Mouse (Mus musculus) cerebellum, adult 11 months (tissue): ENCODE measurements around the gene Rab3gap2.
"Not testable (repeated sequence)": the region's sequence is repeated elsewhere in the genome, so short reads cannot be mapped to it uniquely, and the experiment has no call there.

Source experiments
- DNase-seq: peaks from one replicate; pipeline ENCODE4 v3.0.0; 2022

Gene Rab3gap2

DNA sequence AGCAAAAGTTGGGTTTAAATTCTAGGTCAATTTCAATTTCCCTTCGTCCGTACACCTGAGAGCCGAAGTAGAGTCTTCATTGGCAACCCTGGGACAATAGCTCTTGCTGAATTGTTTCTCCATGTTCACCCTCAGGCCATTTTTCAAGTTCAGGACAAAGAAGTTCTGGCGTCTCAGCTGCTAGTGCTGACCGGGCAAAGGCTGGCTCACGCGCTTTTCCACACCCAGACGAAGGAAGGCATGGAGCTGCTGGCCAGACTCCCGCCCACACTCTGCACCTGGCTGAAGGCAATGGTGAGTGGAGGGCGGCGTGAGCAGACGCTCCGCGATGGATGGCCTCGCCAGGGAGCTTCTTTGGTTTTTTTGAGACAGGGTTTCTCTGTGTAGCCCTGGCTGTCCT is 79.3 kb downstream of the Rab3gap2 start:
- no peak for DNase-seq

DNA sequence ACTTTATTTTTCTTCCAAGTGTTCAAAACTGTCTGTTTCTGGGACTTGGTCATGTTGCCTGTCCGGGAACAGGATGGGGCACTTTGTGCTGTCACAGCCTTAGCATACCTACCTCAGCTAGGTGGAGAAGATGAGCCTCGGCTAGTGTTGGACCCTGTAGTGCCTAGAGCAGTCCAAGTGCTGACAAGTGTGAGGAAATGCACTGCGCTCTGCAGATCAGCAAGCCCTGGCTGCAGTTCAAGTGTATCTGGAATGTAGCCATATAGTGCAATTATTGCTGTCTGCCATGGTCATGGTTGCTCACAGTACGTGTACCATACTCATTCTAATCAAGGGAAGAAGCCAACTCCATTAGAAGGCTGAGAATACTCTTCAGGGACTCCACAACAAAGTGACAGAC is 80.8 kb downstream of the Rab3gap2 start:
- DNase-seq = peak; percentile 59

DNA sequence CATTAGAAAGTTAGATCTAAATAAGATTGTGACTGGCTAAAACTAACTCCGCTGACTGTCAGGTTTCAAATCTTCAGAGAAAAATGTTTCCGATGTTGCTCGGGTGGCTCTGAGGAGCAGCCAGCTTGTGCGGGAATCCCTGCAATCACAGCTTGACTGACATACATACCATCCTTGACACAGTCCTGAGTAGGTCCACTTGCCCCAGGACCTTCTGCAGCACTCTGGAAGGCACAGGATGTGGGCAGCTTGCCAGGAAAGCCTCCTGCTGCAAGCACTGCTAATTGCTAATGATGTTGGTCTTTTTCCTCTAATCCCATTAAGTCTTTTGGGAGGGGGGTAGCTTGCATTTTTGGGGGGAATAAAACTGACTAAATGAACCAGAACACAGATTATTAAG is 81.3 kb downstream of the Rab3gap2 start:
- peak; percentile 51 for DNase-seq

DNA sequence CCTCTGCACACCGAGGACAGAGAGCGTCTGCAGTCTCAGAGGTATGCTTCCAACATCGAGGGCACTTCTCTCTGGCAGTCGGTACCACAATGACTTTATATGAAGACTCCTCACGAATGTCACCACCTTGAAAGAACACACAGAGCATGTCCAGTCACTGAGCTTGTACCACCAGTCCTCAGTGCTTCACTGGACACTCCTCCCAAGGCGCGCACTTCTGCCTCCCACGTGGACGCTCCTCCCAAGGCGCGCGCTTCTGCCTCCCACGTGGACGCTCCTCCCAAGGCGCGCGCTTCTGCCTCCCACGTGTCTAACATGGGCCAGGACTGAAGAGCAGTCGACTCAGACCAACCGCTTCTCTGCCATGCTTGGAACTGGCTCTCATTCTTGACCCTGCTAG is 83.1 kb downstream of the Rab3gap2 start:
- no peak for DNase-seq

DNA sequence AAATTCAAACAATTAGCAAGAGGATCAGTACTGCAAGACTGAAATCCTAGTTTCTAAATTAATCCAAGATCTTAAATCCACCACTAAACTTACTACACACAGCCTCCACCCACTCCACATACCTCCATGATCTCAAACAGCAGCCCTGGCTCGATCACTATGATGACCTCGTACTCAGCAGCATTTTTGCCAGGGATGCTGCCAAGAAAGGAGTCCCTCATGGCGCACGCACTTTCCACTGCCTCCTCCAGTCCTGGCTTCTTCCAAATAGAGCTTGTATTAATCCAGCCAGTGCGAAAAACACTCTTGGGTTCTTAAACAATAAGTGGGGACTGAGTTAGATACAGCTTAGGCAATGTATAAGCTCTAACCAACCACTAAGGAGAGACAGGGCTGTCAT is 85.3 kb downstream of the Rab3gap2 start:
- DNase-seq = no peak

DNA sequence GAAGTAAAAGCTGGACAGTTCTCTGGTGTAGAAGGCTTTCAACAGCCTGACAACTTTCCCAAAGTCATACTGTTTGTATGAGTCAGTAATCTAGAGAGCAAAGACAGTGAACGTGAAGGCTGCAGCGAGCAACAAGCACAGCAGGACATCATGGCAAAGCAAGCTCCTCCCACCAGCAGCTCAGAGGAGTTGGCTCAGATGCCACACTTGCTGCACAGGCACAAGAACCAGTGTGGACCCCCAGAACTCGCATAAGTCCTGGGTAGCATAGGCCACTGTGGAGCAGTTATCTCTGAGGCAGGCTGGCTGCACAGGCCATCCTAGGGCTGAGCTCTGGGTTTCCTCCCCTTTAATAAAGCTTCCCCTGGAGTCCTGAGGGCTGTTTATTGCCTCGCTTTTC is 87.4 kb downstream of the Rab3gap2 start:
- no peak for DNase-seq

DNA sequence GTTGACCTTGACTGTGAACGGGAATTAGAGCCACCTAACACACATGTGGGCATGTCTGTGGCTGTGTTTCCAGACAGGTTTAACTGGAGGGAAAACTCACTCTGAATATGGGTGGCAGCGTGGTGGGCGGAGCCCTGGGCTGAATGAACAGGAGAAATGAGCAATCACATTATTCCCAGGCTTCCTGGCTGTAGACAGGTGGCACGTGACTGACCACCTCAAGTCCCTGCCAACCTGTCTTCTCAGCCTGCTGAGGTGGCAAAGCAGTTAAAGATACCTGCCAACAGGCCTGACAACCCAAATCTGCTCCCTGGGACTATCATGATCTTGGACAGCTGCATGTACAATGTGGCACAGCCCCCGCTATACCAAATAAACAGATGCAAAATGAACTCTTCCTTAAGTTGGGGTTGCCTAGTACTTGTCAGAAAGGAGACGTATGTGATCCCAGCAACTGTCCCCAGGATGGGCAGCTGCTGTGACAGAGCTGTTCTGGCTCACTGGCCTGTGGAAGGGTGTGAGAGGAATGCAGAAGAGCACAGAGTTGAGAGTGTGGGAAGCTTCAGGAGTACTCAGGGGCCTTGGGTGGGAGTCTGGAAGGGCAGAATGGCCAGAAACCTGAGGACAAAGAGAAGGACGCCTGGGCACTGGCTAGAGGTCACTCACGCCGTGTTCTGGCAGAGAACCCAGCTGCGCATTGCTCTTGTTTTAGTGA is 88.9 kb downstream of the Rab3gap2 start:
- DNase-seq = no peak

DNA sequence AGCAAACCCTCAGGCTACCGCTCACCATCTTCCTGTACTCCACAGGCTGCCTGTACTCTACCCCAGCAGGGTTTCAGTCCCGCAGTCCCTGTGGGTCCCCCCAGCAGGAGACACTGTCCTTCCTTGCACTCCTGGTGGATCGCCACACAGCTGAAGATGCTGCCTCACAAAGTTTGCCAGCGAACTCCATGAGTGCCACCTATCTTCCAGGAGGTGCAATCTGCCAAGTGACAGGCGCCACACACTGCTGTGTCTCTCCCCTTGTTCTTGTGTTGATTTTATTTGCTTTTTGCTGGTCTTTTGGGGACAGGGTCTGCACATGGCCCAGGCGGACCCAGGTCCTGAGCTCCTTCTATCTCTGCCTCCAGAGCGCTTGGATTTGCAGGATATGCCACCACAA is 92.9 kb downstream of the Rab3gap2 start:
- DNase-seq = no peak

DNA sequence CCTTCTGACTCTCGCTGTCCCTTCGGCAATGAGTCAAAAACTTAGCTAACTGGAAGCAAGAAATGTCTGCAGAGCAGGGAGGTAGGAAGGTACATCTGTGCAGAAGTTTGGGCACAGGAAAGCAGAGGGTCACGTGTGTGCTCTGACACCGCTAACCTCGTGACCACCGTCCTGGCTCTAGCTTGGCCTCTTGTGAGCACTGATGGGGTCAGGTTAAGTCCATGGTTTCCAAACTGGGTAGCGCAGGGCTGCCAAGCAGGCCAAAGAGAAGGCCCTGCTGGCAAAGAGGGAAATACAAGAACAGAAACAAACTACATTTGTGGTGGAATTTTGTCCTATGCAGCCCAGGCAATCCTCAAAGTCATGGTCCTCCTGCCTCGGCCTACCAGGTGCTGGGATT is 94.6 kb downstream of the Rab3gap2 start:
- no peak for DNase-seq

DNA sequence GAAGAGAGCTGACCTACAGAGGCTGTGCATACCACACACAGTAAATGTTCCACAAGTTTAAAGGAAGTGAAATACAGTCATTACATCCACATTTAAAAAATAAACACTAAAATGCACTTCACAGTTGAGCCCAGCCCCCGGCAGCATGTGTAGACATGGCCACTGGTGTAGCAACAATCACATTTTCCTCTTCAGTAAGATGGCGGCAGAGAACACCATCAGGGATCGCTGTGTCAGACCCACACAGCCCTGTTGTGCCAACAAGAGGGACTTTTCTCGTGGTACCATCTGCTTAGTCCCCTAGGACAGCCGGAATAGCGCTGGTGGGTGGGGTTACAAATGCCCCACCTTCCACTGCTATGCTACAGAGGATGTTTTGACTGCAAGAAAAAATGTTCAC is 98.9 kb downstream of the Rab3gap2 start:
- DNase-seq = no peak

DNA sequence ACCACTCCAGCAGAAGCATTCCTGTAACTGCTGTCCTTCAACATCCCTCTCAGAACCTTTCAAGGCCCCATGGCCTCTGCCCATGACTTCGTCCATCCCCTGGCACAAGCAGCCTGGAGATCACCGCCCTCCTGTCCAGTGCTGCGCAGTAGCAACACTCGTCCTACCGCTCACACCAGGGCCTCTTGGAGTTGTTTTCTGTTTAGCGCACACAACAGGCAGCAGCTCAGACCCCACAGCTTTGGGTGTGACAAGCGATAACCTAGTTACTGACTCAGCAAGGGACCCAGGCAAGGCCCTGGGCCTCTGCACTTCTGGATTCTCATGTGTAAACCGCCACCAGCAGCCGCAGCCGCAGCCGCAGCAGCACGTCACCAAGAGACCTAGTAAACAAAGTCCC is 102.9 kb downstream of the Rab3gap2 start:
- DNase-seq = no peak

DNA sequence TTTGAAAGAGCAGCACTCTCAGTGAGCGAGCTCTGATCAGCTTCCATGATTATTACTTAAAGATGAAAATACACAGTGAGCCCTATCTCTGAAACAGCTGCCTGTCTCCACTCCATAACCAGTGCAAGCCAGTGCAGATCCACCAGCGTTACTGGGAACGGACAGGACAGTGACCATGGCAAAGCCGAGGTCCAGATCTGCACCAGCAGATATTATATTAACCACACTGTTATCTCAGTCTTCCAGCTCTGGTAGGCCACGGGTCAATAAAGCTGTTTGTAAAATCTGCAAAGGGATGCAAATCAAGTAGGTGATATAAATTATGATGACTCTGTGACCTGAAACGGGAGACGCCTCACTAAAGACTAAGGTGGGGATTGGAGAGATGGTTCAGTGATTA is 103.7 kb downstream of the Rab3gap2 start:
- DNase-seq = no peak

DNA sequence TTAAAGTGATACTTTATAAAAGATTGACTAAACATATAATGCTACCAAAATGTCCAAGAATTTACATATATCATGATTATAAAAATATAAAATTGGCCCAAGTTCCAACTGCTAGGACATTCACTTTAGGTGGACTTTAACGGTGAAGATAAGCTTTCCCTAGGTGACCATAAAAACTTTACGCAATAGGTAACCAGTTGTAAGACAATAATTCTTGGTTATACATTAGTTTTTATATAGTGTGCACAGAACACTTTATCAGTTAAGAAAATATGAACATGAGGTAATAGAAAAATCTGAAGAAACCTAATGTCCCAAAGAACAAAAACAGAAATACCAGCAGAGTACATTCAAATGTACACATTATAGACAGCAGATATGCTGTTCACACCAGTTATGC is 104.4 kb downstream of the Rab3gap2 start:
- DNase-seq = no peak

DNA sequence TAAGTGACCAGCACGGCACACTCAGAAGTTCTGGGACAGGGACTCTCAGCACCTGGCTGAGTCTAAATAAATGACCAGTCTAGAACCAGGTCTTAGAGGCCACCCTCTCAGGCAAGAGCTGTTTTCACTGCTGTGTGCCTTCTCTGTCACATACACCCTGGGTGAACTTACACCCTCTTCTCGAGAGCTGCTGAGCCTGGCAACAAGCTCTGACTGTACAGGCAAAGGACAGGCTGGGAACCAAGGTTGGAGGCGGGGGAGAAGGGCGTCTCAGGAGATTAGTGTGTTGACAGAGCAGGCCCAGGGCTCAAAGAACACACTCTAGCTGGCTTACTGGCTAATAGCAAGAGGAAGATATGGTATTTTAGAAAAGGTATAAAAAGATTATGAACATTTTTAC is 105.0 kb downstream of the Rab3gap2 start:
- no peak for DNase-seq

DNA sequence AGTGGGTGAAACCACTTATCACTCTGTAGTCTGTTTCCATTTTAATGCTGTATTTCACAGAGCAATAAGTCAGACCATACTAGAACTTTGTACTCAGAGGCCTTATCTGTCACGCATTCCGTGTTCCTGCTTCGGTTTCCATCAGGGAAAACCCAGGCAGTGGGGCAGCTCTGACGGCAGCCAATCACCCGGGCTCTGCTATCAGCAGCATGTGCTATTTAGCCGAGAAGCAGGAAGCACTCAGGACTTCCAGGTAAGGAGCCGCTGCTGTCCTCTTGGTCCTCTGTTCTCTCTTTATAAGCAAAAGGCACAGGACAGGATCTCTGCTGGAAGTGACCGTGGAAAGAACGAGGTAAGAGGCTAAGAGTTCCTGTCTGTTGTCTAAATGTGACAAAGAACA is 108.0 kb downstream of the Rab3gap2 start:
- no peak for DNase-seq

DNA sequence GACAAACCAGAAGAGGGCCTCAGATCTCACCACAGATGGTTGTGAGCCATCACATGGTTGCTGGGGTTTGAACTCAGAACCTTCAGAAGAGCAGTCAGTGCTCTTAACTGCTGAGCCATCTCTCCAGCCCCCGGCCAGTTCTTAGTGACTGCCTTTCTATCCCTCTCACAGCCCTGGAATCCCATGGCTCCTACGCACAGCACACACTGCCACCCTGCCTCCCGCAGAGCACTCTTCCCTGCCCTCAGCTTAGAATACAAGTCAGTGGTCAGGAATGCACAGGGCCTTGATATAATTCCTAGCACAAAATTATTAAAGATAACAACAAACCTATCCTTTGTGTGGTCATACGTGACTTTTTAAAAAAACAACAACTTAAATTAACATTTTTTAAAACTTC is 110.6 kb downstream of the Rab3gap2 start:
- no peak for DNase-seq

DNA sequence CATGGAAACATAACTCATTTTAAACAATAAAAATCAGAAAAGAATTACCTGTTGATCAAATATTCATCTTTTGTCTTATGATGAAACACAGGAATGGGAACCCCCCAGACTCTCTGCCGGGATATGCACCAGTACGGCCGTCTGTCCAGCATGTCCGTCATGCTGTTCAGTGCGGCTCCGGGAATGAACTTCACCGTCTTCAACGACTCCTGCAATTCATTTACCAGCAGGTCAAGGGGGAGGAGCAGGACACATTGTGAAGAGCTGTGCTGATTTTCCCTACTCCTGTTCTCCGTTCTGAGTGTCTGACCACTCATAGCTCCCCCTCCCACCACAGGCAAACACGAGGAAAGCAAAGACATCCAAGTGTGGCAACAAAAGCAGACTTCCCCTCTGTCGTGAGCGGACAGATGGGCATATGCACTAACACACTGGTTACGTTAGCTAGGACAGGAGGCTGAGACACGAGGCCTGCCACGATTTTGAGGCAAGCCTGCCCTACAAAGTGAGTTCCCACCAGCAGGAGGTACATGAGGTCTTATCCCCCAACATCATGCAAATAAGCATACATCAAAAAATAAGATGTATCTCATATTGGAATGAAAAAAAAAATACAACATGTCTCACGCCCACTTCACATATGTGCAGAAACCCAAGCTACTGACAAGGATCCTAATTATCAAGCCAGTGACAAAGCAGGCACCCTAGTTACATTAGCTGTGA is 112.1 kb downstream of the Rab3gap2 start:
- no peak for DNase-seq

DNA sequence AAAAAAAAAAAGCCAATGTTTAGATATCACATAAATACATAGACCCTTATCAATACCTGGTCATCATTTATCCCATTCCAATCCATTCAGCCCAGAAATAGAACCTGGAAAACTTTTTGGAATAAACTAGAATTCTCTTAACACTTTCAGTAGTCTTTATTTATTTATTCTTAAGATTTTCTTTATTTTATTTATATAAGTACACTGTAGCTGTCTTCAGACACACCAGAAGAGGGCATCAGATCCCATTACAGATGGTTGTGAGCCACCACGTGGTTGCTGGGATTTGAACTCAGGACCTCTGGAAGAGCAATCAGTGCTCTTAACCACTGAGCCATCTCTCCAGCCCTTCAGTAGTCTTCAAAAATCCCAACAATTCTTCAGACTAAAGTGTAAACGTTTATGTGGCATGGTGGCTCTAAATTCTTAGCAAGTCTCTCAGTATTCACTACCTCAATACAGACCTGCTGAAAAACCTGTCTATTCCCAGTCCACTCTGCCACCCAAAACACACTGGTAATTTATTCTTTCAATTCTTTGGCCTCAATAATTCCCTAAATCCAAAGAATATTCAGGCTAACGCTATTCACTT is 123.9 kb downstream of the Rab3gap2 start:
- not testable (repeated sequence) for DNase-seq

DNA sequence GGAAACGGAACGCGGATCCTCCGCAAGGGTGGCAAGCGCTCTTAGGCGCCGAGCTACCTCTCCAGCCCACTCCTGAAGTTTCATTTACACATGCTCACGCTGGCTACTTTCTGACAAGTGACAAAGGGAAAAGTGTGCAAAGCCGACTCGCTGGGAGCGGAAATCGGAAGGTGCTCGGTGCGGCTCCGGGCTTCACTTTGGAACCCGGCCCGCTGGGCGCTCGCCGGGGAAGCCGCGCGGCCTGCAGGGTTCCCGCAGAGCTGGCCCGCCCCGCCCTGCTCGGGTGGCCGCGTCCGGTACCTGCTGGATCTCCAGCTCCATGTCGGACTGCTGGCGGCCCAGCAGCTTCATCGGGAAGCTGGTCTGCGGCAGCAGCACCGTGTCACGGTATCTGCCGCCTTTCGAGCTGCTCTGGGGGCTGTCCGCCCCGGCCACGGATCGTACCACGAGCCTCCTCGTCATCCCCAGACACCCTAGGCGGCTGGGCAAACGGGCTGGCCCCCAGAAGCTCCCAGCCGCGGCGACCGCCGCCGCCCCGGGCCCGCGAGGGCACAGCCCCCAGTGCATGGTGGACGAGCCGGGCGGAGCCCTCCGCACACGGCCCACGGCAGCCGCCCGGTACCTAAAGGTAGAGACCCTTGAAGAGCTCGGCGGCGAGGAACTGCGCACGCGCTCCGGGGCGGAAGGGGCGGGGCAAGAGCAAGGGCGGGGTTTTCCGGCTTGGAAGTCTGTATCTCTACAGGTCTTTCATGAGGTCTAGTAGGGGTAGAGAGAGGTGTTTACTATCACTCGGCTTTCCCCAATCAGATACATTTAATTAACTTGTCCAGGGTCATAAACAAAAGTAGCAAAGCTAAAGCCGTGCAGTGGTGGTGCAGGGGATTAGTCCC is 125.0 kb downstream of the Rab3gap2 start, which contains the start of gene Iars2:
TSS of gene Iars2 (minus strand) at position 676 of the 890 bp plus-strand sequence.
- DNase-seq = peak; percentile 89

DNA sequence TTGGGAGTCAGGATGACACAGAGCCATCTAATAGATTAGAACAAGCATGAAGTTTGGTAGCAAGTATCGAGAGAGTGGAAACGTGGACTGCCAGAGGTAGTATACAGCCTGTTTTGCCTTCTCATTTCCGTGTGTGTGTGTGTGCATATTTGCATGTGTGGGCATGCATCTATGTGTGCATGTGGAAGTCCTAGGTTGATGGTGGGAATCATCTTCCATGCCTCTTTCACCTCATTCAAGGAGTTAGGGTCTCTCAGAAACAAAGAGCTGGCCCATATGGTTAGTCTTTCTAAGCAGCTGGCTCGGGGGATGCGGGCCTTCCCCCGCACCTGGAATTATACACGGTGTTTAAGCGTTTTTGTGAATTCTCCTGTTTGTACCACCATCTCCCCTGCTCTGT is 125.9 kb downstream of the Rab3gap2 start:
- no peak for DNase-seq

DNA sequence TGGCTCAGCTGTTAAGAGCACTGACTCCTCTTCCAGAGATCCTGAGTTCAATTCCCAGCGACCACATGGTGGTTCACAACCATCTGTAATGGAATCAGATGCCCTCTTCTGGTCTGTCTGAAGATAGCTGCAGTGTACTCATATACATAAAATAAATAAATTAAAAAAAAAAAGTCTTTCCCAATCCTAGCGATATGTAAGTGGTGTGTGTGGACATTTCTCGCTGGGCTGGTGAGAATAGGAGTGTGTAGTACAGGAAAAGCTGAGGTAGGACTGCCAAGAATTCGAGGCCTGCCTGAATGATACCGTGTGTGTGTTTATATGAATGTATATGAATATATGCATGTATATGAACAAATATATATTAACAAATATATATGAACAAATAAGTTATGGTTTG is 127.4 kb downstream of the Rab3gap2 start:
- no peak for DNase-seq

DNA sequence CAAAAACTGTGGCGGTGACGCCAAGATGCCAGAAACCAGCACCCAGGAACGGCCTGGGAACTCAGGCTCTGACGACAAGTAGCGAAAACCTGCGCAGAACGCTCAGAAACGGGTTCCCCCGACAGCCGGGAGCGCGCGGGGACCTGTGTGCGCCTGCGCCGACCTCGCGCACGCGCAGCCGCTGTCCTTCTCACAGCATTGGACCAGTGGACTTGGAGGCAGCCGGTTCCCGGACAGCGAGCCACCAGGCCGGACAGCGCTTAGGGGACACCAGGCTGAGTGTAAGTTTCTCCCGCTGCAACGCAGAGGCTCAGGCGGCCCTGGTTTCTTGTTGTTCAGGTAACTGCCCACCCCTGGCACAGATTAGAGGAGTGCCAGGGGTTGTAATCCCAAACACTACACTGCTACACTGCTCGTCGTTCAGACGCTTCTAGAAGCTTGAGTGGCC is 128.1 kb downstream of the Rab3gap2 start, which contains the start of gene Bpnt1:
TSS of gene Bpnt1 (plus strand) at position 167 of the 448 bp plus-strand sequence.
- DNase-seq = peak; percentile 87

DNA sequence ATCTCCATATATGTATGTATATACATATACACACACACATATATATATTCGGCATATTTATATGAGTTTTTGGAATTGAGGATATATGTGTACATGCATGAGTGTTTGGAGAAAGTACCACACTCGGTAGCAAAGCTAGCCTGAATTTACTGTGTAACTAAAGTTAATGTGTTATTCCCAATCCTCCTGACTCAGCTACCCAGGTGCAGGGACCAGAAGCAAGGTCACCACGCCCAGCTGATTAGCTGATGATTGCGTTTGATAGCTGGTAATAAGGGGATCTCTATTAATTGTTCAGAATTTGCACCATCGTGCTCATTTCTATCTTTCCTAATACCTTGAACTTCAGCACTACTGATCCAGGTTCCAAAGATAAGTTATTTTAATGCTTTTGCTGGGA is 129.7 kb downstream of the Rab3gap2 start:
- no peak for DNase-seq
